Mouse (Mus musculus): ENCODE measurements around the gene Ntrk3. TPM values are rescaled to one million over a fixed set of nuclear protein-coding genes. Genes with fewer than 3 reads are reported as not detected.

Ntrk3 gene
- total and polyA plus RNA-seq, 2 experiments: 0.09 to 0.38 TPM

DNA sequence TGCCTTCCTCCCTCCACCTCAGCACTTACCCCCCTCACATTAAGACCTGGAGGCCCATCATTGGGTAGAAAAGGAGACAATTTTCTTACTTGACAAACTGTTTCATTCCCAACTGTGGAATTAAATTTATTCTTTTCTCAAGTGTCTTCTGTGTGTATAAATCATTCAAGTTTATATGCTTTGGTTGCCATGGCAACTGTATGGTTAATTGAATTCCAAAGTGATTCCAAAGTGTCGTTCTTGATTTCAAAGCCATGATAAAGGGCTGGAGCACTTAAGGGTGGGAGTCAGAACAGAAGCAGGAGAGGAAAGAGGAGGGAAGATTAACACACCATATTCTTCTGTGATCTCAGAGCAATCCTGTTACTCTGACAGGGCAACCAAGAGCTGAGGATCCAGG, 572.3 kb downstream of the Ntrk3 start:
- Histone ChIP-seq H3K27ac (replicated peaks; ENCODE audit: insufficient read depth, low read depth, low read length) (no peak overlapping the region), H3K36me3 (ENCODE audit: control insufficient read depth, insufficient read depth, low read length) (no peaks in the 10 kb centered on the region), H3K9ac (ENCODE audit: low read depth, low read length) (no peak overlapping the region), H3K4me3 (ENCODE audit: insufficient read depth, low read depth, low read length) (no peak overlapping the region), H3K79me2 (ENCODE audit: control insufficient read depth, insufficient read depth, low read length) (no peaks in the 10 kb centered on the region), H3K27me3 (ENCODE audit: control insufficient read depth, insufficient read depth, low read length) (no peaks in the 10 kb centered on the region), H3K4me1 (ENCODE audit: control insufficient read depth, insufficient read depth, low read length) (no peaks in the 10 kb centered on the region)
- 42% methylated on average over 1 of the region's 1 CpGs for WGBS
- no peak for TF ChIP-seq CTCF (IDR thresholded peaks at IDR 0.05; ENCODE audit: low read depth, low read length)
- TF ChIP-seq POLR2A (IDR thresholded peaks at IDR 0.05; ENCODE audit: extremely low read depth, insufficient read depth, low read length): no peak
- DNase-seq (ENCODE audit: extremely low read depth, low read depth, low spot score): no peak

DNA sequence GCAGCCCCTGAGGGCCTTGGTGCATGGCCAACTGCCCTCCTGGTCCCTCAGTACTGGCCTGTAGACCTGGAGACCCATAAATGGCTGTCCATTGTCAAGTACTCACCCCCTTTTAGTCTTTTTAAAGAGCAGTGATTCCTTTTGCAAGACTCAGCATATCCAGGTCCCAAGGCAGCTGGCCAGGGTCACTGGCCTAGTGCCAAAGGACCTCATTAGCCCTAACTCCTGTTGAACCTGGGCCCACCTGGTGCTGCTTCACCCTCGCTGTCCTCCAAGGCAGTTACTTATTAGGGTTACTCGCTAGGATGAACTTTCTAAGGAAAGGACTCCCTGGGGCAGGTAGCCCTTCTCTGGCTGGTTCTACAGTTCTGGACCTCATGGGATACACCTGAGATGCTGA, 579.9 kb downstream of the Ntrk3 start:
- DNase-seq (ENCODE audit: extremely low read depth, low read depth, low spot score): no peak
- H3K4me1 ChIP-seq (ENCODE audit: control insufficient read depth, insufficient read depth, low read length): no peaks in the 10 kb centered on the region
- H3K79me2 ChIP-seq (ENCODE audit: control insufficient read depth, insufficient read depth, low read length): no peaks in the 10 kb centered on the region
- no peak overlapping the region for H3K4me3 ChIP-seq (ENCODE audit: insufficient read depth, low read depth, low read length)
- H3K36me3 ChIP-seq (ENCODE audit: control insufficient read depth, insufficient read depth, low read length): no peaks in the 10 kb centered on the region
- no peak overlapping the region for H3K9ac ChIP-seq (ENCODE audit: low read depth, low read length)
- TF ChIP-seq CTCF (IDR thresholded peaks at IDR 0.05; ENCODE audit: low read depth, low read length): no peak
- 81% methylated on average over 2 of the region's 2 CpGs for WGBS
- no peak overlapping the region for H3K27ac ChIP-seq (replicated peaks; ENCODE audit: insufficient read depth, low read depth, low read length)
- no peaks in the 10 kb centered on the region for H3K27me3 ChIP-seq (ENCODE audit: control insufficient read depth, insufficient read depth, low read length)

DNA sequence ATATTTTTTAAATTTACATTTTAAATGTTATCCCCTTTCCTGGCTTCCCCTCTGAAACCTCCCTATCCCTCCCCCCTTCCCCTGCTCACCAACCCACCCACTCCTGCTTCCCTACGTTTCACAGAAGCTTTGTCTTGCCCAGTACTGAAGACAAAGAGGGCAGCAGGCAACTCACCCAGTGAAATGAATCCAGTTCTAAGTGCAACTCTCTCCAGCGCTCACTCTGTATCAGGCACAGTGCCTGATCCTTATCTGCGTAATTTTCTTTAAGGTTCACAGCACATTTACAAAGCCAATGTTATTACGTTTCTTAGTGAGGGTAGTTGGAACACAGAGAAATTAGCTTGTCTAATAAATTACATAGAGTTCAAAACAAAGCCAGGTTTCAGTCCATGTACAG, 592.6 kb downstream of the Ntrk3 start:
- no peak overlapping the region for H3K4me3 ChIP-seq (ENCODE audit: insufficient read depth, low read depth, low read length)
- no peaks in the 10 kb centered on the region for H3K36me3 ChIP-seq (ENCODE audit: control insufficient read depth, insufficient read depth, low read length)
- no peak overlapping the region for H3K27ac ChIP-seq (replicated peaks; ENCODE audit: insufficient read depth, low read depth, low read length)
- no peaks in the 10 kb centered on the region for H3K27me3 ChIP-seq (ENCODE audit: control insufficient read depth, insufficient read depth, low read length)
- no peak for TF ChIP-seq CTCF (IDR thresholded peaks at IDR 0.05; ENCODE audit: low read depth, low read length)
- TF ChIP-seq POLR2A (IDR thresholded peaks at IDR 0.05; ENCODE audit: extremely low read depth, insufficient read depth, low read length): no peak
- no peak overlapping the region for H3K9ac ChIP-seq (ENCODE audit: low read depth, low read length)
- H3K4me1 ChIP-seq (ENCODE audit: control insufficient read depth, insufficient read depth, low read length): no peaks in the 10 kb centered on the region
- no peak for DNase-seq (ENCODE audit: extremely low read depth, low read depth, low spot score)
- WGBS: 64% methylated on average over 4 of the region's 4 CpGs
- no peaks in the 10 kb centered on the region for H3K79me2 ChIP-seq (ENCODE audit: control insufficient read depth, insufficient read depth, low read length)

DNA sequence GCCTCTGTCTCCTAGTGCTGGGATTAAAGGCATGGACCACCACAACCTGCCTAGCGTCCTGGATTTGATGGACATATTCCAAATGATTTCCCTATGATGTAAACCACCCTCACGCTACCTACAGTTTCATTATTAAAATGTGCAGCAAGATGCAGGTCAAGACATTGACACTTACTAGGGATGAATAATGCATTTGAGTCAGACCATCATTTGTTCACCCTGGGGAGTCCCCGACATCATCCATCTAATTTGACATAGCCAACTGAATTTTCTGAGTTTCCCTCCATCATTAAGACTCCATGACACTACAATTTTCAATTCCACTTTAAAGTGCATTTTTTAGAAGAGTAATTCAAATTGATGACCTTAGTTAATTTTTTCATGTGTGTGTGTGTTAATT, 593.0 kb downstream of the Ntrk3 start:
- Histone ChIP-seq H3K4me1 (ENCODE audit: control insufficient read depth, insufficient read depth, low read length) (no peaks in the 10 kb centered on the region), H3K27me3 (ENCODE audit: control insufficient read depth, insufficient read depth, low read length) (no peaks in the 10 kb centered on the region)
- no peak for TF ChIP-seq CTCF (IDR thresholded peaks at IDR 0.05; ENCODE audit: low read depth, low read length)
- no peak for TF ChIP-seq POLR2A (IDR thresholded peaks at IDR 0.05; ENCODE audit: extremely low read depth, insufficient read depth, low read length)

DNA sequence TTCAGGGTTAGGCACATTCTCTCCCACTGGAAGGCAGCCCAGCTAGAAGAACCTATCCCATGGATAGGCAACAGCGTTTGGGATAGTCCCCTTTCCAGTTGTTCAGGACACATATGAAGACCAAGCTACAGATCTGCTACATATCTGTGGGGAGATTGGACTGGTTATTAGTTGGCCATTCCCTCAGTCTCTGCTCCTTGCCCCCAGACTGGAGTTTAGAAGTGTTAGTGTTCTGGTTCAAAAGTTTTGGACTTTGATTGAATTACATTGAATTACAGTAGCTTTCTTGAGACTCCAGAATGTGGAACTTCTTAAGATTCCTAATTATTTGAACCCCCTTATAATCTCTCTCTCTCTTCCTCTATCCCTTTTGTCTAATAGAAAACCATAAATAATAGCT, 607.8 kb downstream of the Ntrk3 start:
- WGBS: 65% methylated on average over 1 of the region's 1 CpGs
- Histone ChIP-seq H3K4me3 (ENCODE audit: insufficient read depth, low read depth, low read length) (no peak overlapping the region), H3K36me3 (ENCODE audit: control insufficient read depth, insufficient read depth, low read length) (no peaks in the 10 kb centered on the region), H3K27me3 (ENCODE audit: control insufficient read depth, insufficient read depth, low read length) (no peaks in the 10 kb centered on the region), H3K79me2 (ENCODE audit: control insufficient read depth, insufficient read depth, low read length) (no peaks in the 10 kb centered on the region), H3K9ac (ENCODE audit: low read depth, low read length) (no peak overlapping the region), H3K27ac (replicated peaks; ENCODE audit: insufficient read depth, low read depth, low read length) (no peak overlapping the region), H3K4me1 (ENCODE audit: control insufficient read depth, insufficient read depth, low read length) (no peaks in the 10 kb centered on the region)
- no peak for DNase-seq (ENCODE audit: extremely low read depth, low read depth, low spot score)
- TF ChIP-seq CTCF (IDR thresholded peaks at IDR 0.05; ENCODE audit: low read depth, low read length) (no peak), POLR2A (IDR thresholded peaks at IDR 0.05; ENCODE audit: extremely low read depth, insufficient read depth, low read length) (no peak)

More for the DNA sequence above, 593.0 kb downstream of the Ntrk3 start:
- WGBS: 69% methylated on average over 3 of the region's 3 CpGs
- Histone ChIP-seq H3K36me3 (ENCODE audit: control insufficient read depth, insufficient read depth, low read length) (no peaks in the 10 kb centered on the region), H3K79me2 (ENCODE audit: control insufficient read depth, insufficient read depth, low read length) (no peaks in the 10 kb centered on the region), H3K9ac (ENCODE audit: low read depth, low read length) (no peak overlapping the region), H3K27ac (replicated peaks; ENCODE audit: insufficient read depth, low read depth, low read length) (no peak overlapping the region), H3K4me3 (ENCODE audit: insufficient read depth, low read depth, low read length) (no peak overlapping the region)
- no peak for DNase-seq (ENCODE audit: extremely low read depth, low read depth, low spot score)

Other genes starting within 250 kb of the Ntrk3 start
- 32.4 and 35.4 TPM in 2 replicates for gene Mrps11, start 45.1 kb upstream of the Ntrk3 start, total RNA-seq (2014; rRNA removed)
- 26.4 and 27.0 TPM in 2 replicates for gene Mrps11, start 45.1 kb upstream of the Ntrk3 start, polyA plus RNA-seq (2012; rRNA removed)
- gene Mrpl46, start 45.5 kb upstream of the Ntrk3 start, total RNA-seq (2014; rRNA removed): 23.2 and 30.2 TPM in 2 replicates
- 18.6 and 22.7 TPM in 2 replicates for gene Mrpl46, start 45.5 kb upstream of the Ntrk3 start, polyA plus RNA-seq (2012; rRNA removed)
- 5.3 and 5.8 TPM in 2 replicates for gene Det1, start 109.3 kb upstream of the Ntrk3 start, total RNA-seq (2014; rRNA removed)
- gene Det1, start 109.3 kb upstream of the Ntrk3 start, polyA plus RNA-seq (2012; rRNA removed): 7.9 and 8.0 TPM in 2 replicates
- gene Aen, start 157.8 kb upstream of the Ntrk3 start, total RNA-seq (2014; rRNA removed): 6.5 and 8.1 TPM in 2 replicates
- gene Aen, start 157.8 kb upstream of the Ntrk3 start, polyA plus RNA-seq (2012; rRNA removed): 22.8 and 25.3 TPM in 2 replicates
- 2.6 and 2.8 TPM in 2 replicates for gene Isg20, start 175.4 kb upstream of the Ntrk3 start, total RNA-seq (2014; rRNA removed)
- gene Isg20, start 175.4 kb upstream of the Ntrk3 start, polyA plus RNA-seq (2012; rRNA removed): 5.7 and 7.7 TPM in 2 replicates

All from liver, adult 2 months (tissue).